35 mouse cellular contexts compared by ENCODE assay signal in the genomic region with DNA sequence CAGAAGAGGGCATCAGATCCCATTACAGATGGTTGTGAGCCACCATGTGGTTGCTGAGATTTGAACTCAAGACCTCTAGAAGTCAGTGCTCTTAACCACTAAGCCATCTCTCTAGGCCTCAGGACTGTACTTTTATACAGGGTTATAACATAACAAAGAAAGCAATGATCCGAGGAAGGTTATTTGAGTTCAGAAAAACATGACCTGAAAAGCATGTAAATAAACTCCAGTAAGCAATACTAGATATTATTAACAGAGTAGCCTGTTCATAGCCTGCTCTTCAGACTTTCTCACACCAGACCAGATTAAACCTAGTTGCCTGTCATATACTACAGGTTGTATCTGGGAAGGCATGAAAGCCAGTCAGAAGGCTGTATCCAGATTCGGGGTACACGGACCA. TPM values are rescaled to one million over a fixed set of nuclear protein-coding genes. Genes with fewer than 3 reads are reported as not detected.
"Had no signal": no experiment of that assay in that cellular context is flagged by ENCODE, and none has a peak within 500 bp of the region (broad histone marks: within the 10 kb centered on the region; RNA-seq: fewer than 3 reads in every experiment).

No protein-coding gene starts in this region.

- H3K4me3 ChIP-seq: embryonic facial prominence, embryonic 10.5 days; embryonic facial prominence, embryonic 12.5 days; embryonic facial prominence, embryonic 13.5 days; embryonic facial prominence, embryonic 15.5 days; erythroblast, embryonic 14.5 days; forebrain, embryonic 10.5 days; forebrain, embryonic 12.5 days; forebrain, embryonic 13.5 days; forebrain, embryonic 15.5 days; gastrocnemius, adult 2 months had no signal

- ATAC-seq: forebrain, embryonic 13.5 days; forebrain, embryonic 14.5 days; forebrain, embryonic 15.5 days; forebrain, embryonic 16.5 days; forebrain, postnatal 0 days had no signal

- H3K9me3 ChIP-seq: embryonic facial prominence, embryonic 10.5 days; embryonic facial prominence, embryonic 12.5 days; embryonic facial prominence, embryonic 13.5 days; embryonic facial prominence, embryonic 15.5 days; forebrain, embryonic 10.5 days; forebrain, embryonic 12.5 days; forebrain, embryonic 13.5 days; forebrain, embryonic 15.5 days had no signal

- H3K36me3 ChIP-seq: embryonic facial prominence, embryonic 10.5 days; embryonic facial prominence, embryonic 12.5 days; embryonic facial prominence, embryonic 13.5 days; embryonic facial prominence, embryonic 15.5 days; forebrain, embryonic 10.5 days; forebrain, embryonic 12.5 days; forebrain, embryonic 15.5 days had no signal

- H3K27ac ChIP-seq: embryonic facial prominence, embryonic 10.5 days; embryonic facial prominence, embryonic 12.5 days; embryonic facial prominence, embryonic 13.5 days; embryonic facial prominence, embryonic 15.5 days; forebrain, embryonic 10.5 days; forebrain, embryonic 12.5 days; forebrain, embryonic 13.5 days; forebrain, embryonic 15.5 days; gastrocnemius, adult 2 months had no signal

- DNase-seq: cerebellum, adult 18-20 months; cerebellum, adult 2 months; cerebellum, adult 8-10 months; cerebellum, adult 9-10 months; cerebellum, adult 9-11 months; cerebellum, postnatal 10 days; cerebellum, postnatal 14 days; cerebellum, postnatal 25 days; cerebellum, postnatal 36 days; embryo, embryonic 11 days; forebrain, postnatal 0 days; gastrocnemius, adult 2 months; gastrocnemius, postnatal 10 days; gastrocnemius, postnatal 14 days; gastrocnemius, postnatal 25 days; gastrocnemius, postnatal 36 days; heart, adult 11 months had no signal

- H3K27me3 ChIP-seq: embryonic facial prominence, embryonic 12.5 days; embryonic facial prominence, embryonic 13.5 days; embryonic facial prominence, embryonic 15.5 days; forebrain, embryonic 12.5 days; forebrain, embryonic 13.5 days; forebrain, embryonic 15.5 days had no signal

- H3K9ac ChIP-seq: embryonic facial prominence, embryonic 12.5 days; embryonic facial prominence, embryonic 13.5 days; embryonic facial prominence, embryonic 15.5 days; forebrain, embryonic 12.5 days; forebrain, embryonic 13.5 days; forebrain, embryonic 15.5 days; forebrain, postnatal 0 days had no signal

- H3K4me1 ChIP-seq: embryonic facial prominence, embryonic 10.5 days; embryonic facial prominence, embryonic 12.5 days; embryonic facial prominence, embryonic 13.5 days; embryonic facial prominence, embryonic 15.5 days; forebrain, embryonic 10.5 days; forebrain, embryonic 12.5 days; forebrain, embryonic 15.5 days had no signal

- H3K4me2 ChIP-seq: embryonic facial prominence, embryonic 12.5 days; embryonic facial prominence, embryonic 13.5 days; embryonic facial prominence, embryonic 15.5 days; forebrain, embryonic 12.5 days; forebrain, embryonic 13.5 days; forebrain, embryonic 15.5 days had no signal

RNA-seq across cellular contexts. Expression of a gene that starts 4.8 kb away (rescaled TPM):
- total RNA-seq: common myeloid progenitor, adult 5-6 weeks; forebrain, postnatal 0 days; gastrocnemius, adult 2 months; gastrocnemius, postnatal 14 days; gastrocnemius, postnatal 25 days; granulocyte monocyte progenitor cell, adult 5-6 weeks had no signal
- polyA plus RNA-seq: cerebellum, adult 2 months; cortical plate, adult 2 months; embryonic facial prominence, embryonic 10.5 days; embryonic facial prominence, embryonic 11.5 days; embryonic facial prominence, embryonic 12.5 days; embryonic facial prominence, embryonic 13.5 days; embryonic facial prominence, embryonic 14.5 days; embryonic facial prominence, embryonic 15.5 days; erythroblast, embryonic 14.5 days; forebrain, embryonic 11.5 days; forebrain, embryonic 12.5 days; forebrain, embryonic 13.5 days; forebrain, embryonic 14.5 days; forebrain, embryonic 15.5 days; forebrain, embryonic 16.5 days; forebrain, postnatal 0 days; frontal cortex, adult 2 months had no signal
